Mouse (Mus musculus): ENCODE measurements around the gene Rp9.
"Not testable (repeated sequence)": the region's sequence is repeated elsewhere in the genome, so short reads cannot be mapped to it uniquely, and the experiment has no call there.

The Rp9 gene

DNA sequence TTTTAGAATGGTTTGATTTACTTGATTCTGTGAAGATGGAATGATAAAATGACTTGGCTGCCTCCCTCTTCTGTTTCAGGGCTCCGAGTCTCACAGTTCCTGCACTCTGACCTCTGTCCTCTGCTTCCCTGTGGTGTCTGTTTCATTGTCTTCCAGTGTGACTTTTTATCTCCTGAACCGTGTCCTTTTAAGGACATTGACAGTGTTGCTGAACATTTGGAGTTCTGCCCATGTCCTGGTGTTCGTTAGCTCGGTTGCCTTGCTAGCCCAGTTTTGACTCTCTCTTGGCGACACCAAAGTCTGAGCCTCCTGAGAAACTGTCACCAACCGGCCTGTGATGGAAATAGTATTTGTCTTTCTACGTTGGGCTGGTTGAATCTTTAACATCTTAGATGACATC lies 49.1 kb downstream of the Rp9 start:
- DNase-seq (ENCODE audit: low spot score): no peak

DNA sequence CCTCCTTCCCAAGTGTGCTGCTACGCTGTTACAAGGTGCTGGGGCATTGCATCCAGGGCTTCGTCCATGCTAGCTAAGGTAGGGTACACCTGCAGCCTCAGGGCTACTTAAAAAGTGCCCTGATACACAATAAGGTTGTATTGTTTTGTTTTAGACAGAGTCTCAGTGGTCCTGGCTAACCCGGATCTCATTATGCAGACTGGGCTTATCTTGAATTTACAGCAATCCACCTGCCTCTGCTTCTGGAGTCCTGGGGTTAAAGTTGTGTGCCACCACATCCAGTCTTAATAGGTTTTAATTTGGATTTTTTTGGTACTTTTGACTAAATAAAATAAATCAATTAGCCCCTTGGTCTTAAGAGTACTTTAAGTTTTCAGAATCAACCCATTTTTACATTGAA lies 49.7 kb downstream of the Rp9 start:
- no peak for DNase-seq (ENCODE audit: low spot score)

DNA sequence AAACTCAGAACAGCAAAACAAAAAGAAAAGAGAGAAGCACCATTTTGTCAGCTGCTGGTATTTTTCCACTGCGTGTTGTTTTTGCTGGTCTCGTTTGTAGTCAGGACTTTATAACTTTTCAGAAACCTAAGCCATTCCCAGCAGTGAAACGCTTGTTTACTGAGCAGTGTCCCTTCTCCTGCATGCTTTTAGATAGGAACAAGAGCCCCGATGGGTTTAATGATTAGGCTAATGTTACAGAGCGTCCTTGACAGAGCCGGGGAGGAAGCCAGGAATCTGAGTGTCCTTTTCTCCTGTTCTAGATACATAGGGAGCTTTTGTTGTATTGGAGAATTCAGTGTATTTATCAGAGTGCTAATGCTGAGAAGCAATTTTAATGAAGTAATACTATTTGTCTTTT lies 52.0 kb downstream of the Rp9 start:
- no peak for DNase-seq (ENCODE audit: low spot score)

DNA sequence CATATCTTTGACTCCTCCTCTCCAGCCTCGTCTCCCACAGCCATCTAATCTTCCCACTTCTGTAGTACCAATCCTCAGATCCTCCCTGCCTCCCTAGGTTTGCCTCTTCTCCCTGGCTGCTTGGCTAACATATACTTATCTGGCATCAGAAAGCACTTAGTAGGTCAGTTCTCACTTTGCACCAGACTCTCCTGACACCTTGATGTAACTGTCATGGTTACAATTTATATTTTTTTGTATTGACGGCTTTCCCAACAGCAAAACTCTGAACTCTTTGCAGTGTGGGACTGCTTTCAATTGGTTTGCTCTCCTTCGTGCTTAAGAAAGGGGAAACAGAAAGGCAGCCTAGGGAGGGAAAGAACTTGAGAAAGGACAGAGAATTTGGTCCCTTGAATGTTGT lies 53.4 kb downstream of the Rp9 start:
- no peak for DNase-seq (ENCODE audit: low spot score)

DNA sequence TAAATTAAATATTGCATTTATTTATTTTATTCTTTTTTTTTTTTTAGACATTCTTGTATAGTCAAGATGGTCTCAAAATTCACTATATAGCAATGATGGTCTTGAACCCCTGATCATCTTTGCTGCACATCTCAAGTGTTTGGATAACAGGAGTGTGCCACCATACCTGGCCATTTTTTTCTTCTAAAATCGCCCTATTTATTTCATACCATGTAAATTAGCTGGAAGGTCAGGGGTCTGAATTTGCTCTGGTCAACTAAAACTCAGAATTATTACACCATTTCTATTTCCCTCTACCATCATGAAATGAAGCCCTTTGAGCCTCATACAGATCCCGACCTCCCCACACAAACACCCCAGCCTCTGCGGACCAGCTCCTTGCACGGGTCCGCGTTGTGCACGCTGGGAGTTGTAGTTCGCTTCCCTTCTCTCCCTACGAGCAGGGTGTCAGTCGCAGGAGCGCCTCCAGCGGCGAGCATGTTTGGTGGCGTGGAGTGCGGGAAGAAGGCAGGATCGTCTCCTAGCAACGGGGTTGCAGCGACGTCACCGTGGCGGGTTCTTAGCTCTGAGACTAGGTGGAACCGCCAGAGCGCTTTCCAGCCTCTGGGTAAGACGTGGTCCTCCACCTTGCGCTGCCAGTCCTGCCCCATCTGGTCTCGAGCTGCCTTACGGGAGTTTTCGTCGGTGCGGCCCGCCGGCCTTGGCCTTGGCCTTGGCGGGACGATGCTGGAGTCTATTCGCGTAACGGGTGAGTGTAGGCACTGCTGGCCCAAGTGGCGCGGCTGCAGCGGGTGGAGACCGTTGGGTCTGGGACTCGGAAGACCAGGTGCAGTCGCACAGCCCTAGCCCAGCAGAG lies 58.3 kb downstream of the Rp9 start, which contains the start of gene 9530077C05Rik:
9530077C05Rik (plus strand) TSS at position 512 of the 856 bp plus-strand sequence.
- DNase-seq (ENCODE audit: low spot score): peak; percentile 96

DNA sequence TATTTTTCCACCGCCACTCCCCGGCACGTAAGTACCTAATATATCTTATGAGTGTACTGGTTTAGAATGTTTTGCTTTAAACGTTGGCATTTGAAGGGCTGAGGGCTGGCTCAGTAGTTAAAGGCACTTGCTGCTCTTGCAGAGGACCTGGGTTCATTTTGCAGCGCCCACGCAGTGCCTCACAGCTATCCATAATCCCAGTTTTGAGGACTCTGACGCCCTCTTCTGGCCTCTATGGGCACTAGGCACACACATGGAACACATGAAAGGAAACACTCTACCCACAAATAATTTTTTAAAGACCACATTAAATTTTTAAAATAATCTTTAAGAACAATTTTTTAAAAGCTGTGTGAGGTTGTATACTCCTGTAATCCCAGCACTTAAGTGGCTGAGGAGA lies 60.0 kb downstream of the Rp9 start:
- DNase-seq (ENCODE audit: low spot score): no peak

DNA sequence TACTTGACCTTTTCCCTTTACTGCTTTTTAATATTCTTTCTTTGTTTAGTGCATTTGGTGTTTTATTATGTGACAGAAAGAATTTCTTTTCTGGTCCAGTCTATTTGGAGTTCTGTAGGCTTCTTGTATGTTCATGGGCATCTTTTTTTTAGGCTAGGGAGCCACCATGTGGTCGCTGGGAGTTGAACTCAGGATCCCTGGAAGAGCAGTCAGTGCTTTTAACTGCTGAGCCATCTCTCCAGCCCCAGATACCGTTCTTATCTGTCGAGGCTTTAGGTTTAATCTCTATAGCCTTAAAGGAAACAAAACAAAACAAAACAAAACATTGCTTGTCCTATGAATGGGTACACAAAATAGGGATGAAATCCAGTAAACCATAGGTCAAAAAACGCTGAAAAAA lies 61.2 kb downstream of the Rp9 start:
- peak; percentile 13 for DNase-seq (ENCODE audit: low spot score)

DNA sequence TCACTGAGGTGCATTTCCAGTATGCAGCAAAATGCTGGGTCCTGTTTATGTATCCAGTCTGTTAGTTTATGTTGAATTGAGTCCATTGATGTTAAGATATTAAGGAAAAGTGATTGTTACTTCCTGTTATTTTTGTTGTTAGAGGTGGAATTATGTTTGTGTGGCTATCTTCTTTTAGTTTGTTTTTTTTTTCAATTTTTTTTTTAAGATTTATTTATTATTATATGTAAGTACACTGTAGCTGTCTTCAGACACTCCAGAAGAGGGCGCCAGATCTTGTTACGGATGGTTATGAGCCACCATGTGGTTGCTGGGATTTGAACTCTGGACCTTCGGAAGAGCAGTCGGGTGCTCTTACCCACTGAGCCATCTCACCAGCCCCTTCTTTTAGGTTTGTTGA lies 61.9 kb downstream of the Rp9 start:
- DNase-seq (ENCODE audit: low spot score): not testable (repeated sequence)

DNA sequence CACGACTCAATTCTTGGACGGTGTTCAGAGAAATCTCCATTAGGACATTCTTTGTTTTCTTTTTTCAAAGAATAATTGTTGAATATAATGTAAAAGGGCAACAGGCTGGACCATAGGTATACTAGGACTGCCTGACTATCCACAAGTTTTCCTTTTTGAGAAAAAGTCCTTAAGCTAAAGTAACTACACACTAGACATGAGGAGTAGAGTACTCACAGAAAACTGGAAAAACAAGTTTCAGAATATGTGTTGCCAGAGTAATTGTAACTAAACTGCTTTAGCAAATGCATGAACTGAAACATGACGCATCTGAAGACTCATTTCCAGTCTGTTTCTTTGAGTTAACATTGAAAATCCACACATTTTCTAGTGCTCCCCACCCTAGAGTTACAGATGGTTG lies 64.1 kb downstream of the Rp9 start:
- DNase-seq (ENCODE audit: low spot score): no peak

DNA sequence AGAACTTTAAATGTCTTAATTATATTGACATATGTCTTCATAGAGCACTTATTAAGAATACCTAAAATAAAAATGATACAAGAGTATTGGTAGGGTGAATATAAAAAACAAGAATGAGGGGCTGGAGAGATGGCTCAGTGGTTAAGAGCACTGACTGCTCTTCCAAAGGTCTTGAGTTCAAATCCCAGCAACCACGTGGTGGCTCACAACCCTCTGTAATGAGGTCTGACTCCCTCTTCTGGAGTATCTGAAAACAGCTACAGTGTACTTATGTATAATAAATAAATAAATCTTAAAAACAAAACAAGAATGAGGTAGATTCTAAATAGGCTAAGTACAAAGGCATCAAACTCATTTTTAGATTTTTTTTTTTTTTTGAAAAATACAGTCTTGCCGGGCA lies 66.0 kb downstream of the Rp9 start:
- not testable (repeated sequence) for DNase-seq (ENCODE audit: low spot score)

DNA sequence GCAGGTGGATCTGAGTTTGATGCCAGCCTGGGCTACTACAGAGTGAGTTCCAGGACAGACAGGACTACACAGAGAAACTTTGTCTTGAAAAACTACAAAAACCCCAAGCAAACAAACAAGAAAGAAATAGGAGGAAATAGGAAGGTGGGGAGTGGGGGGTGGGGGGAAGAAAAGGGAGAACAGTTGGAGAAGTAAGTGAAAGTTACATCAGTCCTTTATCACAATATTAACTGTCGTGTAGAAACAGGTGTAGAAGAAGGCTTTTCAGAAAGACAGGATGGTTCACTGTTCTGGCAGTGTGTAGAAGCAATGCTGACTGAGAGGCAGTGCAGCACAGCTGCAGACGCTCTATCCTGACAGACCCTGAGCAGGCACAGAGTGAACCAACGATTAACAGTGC lies 66.6 kb downstream of the Rp9 start:
- no peak for DNase-seq (ENCODE audit: low spot score)

DNA sequence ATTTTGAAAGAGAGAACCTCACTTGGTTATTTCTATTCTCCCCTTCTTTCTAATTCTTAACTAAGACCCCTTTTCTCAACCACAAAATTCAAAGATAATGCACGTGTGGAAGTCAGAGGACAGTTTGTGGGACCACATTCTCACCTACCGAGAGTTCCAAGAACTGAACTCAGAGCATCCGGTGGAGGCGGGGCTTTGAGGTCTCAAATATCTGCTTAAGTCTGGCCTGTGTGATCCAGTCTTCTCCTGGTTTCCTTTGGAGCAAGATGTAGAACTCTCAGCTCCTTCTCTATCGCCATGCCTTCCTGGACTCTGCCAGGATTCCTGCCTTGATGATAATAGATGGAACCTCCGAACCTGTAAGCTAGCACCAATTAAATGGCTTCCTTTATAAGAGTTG lies 67.5 kb downstream of the Rp9 start:
- no peak for DNase-seq (ENCODE audit: low spot score)

DNA sequence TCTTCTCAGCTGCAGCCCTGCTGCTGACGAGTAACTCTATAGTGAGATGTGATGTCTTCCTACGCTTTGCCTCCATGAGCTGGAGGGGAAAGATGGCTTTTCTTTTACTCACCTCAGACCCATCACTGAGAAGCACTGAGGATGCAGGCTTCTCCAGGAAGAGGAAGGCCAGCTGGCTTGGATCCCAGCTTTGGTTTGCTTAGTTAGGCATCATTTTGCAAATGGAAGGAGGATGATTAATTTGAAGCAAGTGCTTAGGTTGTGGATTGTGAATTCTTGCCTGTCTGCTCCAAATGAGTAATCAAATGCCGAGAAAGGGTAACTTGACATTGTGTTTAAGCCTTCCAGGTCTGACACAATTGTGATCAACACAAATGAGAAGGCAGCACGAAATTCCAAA lies 70.5 kb downstream of the Rp9 start:
- DNase-seq (ENCODE audit: low spot score): peak; percentile 29

DNA sequence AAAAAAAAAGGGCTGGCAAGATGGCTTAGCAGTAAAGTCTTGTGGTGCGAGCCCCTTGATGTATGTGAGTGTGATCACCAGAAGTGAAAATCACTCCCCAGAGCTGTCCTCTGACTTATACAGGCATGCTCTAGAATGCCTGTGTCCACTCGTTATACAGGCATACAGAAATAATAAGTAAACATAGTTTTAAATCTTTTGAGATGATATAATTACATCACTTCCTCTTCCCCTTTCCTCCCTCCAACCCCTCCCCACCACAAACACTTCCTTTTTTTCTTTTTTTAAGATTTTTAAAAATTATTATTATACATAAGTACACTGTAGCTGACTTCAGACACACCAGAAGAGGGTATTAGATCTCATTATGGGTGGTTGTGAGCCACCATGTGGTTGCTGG lies 74.8 kb downstream of the Rp9 start:
- no peak for DNase-seq (ENCODE audit: low spot score)

DNA sequence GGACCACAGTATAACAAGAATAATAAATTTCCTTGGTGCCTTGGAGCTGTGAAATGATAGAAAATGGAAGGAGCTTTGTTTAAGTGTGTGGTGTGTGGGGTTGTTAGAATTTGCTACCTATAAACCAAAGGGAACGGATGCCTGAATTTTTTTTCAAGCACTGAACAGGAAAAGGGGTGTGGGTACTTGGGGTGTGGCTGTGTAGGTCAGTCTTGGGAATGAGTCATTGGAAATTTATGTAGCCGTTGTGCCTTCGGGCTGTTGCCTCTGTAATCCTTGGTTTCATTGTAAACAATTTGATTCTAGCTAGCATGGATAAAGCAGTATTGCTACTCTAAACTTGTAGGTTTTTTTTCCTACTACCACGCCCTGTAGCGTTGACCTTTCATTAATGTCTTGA lies 79.2 kb downstream of the Rp9 start:
- DNase-seq (ENCODE audit: low spot score): no peak

DNA sequence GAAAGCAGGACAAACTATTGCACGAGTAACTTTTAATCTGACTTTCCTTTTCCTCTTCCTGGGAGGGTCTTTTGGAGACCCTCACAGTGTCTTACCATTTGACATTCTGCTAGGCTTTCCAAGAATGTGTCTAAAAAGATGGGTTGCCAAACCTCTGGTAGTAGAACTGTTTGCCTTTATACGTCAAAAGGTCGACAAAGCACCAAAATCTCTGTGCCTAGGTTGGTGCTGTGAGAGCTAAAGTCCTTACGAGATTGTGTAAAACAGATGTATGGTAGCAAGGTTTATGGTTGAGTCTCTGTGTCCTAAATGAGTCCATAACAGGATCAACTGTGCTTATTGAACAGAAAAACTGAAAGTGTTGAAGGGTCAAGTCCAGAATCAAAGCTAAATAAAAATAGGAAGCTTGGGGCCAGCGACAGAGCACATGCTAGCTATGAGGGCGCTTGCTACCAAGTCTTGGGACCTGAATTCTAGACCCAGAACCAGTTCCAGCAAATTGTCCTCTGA lies 79.8 kb downstream of the Rp9 start:
- DNase-seq (ENCODE audit: low spot score): no peak

DNA sequence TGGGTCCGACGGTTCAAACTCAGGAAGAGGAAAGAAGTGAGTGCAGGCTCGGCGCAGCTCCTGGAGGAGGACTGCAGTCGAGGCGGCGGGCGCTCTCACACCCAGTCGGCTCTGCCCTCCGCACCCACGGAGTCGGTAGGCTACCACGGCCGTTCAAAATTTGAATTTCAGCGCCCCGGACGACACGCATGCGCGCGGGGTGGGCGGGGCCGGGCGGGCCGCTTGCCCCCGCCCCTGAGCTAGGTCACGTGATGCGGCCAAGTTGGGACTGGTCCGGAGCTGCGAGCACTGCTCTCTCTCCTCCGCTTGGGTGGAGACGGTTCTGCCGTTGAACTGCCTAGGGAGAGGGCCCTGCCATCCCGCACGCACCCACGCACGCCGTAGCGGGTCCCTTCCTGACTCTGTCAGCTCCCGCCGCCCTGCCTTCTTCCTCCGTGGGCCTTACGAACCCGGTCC lies 80.5 kb downstream of the Rp9 start, which contains the start of gene Anln:
Anln (minus strand) TSS at position 168 of the 456 bp plus-strand sequence.
- peak; percentile 95 for DNase-seq (ENCODE audit: low spot score)

DNA sequence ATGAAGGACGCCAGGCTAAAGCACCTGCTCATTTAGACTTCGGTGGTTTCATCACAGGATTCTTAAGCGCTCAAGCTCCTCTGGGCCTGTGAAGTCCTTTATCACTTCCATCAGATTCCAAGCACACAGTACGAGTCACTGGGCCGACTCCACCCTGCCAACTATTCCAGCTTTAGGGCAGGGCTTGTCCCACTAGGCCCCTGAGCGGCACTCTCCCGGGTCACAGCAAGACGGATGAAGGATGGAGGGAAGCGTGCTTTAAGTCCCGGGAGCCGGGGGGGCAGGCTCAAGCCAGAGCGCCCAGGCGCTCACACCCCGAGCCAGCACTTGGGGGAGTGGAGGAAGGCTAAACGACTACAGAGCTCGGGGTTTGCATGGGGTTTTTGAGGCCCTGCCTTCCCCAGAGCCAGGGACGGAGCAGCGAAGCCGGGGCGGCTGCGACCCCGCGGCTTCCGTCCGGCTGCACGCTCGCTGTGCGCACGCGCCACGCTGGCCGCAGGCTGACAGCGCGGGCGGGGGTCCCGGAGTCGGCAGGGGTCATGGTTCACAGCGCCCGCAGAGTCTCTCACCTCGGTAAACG lies 81.1 kb downstream of the Rp9 start:
- DNase-seq (ENCODE audit: low spot score): peak; percentile 52

DNA sequence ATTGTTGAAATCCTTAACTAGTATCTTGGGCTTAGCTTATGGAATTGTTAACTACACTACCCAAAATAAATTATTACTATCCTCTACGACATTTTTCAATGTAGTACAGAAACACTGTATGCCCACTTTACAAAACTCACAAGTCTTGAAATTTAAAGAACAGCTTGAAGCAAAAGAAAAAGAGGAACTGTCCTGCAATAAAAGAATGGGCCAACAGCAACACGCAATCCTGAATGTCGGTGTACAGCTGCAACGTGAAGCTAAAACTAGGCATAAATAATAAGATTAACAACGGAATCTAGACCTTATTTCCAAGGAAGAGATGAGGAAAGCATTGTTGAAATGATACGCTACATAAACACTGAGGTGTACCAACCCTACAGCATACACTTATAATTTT lies 81.6 kb downstream of the Rp9 start:
- no peak for DNase-seq (ENCODE audit: low spot score)

DNA sequence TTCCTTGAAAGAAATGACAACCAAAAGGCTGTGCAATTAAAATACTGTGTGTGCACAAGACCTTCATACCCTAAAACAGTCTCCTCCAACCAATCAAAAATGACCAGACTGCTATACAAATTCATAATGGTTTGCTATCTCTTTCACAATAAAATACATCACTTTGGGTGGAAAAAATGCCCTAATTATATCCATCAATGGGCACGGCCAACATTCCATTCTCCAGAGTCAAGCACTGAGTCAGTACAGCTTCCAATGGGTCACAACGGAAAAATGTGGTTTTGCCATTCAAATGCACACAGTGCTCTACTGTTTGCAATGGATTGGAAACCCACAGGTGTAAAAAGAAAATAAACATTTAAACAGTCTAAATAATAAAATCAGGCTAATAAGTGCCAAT lies 83.7 kb downstream of the Rp9 start:
- no peak for DNase-seq (ENCODE audit: low spot score)

DNA sequence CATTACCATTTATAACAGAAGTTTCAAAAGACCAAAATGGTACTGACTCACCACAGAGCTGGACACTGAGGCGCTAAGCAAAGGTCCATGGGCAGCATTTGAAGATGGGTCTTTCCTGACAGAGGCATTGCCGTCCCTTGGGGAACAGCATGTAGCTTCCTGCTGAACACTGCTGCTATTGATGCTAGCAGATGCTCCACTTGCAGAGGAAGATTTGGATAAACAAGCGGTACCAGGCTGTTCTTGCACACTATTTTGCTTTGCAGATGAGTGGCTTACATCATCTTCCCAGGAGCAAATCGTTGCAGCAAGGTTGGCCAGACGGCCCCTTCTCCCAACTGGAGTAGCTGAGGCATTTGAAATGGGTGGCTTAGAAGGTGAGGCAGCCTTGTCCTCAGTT lies 93.5 kb downstream of the Rp9 start:
- DNase-seq (ENCODE audit: low spot score): no peak

DNA sequence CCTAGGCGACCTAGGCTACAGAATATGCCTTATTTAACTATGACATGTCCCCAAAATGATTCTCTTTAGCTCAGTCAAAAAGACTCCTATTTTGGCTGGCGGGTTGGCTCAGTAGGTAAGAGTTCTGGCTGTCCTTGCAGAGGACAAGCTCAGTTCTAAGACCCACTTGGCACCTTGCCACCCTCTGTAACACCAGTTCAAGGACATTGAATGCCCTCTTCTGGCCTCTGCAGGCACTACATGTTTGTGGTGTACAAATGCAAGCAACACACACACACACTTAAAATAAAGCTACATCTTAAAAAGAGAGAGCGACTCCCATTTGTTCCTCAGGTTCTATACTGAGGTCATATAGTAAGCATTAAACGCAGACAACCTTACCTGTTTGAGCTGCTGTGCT lies 96.8 kb downstream of the Rp9 start:
- no peak for DNase-seq (ENCODE audit: low spot score)

DNA sequence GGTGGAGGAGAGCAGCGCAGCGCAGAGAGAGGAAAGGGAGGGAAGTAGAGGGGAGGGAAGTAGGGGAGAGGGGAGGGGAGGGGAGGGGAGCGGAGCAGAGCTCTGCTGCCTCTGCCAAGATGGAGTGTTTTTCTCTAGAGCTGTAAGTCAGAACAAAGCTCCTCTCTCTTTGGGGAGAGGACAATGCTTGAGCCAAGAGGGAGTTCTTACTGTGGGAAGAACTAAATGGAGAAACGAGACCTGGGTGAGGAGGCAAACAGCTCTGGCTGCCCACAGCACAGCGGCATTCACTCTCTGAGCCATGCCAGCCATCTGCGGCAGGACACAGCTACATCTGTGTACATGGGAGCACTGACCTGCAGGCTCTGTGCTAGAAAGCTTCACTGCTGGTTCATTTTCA lies 101.5 kb downstream of the Rp9 start:
- no peak for DNase-seq (ENCODE audit: low spot score)
